Mouse (Mus musculus): ENCODE measurements around the gene Ahnak.

- TF ChIP-seq POLR2A (IDR thresholded peaks at IDR 0.05; ENCODE audit: low read depth, low read length): no peak
- no peak for TF ChIP-seq CTCF (IDR thresholded peaks at IDR 0.05; ENCODE audit: extremely low read depth, insufficient read length, insufficient replicate concordance, low read depth, low read length)
These were observed 118.3 kb downstream of the Ahnak start for GRCm38 (mm10) chr19:9107379-9107755.
